Comparison of ENCODE assay signal across 26 mouse cellular contexts in the genomic region with DNA sequence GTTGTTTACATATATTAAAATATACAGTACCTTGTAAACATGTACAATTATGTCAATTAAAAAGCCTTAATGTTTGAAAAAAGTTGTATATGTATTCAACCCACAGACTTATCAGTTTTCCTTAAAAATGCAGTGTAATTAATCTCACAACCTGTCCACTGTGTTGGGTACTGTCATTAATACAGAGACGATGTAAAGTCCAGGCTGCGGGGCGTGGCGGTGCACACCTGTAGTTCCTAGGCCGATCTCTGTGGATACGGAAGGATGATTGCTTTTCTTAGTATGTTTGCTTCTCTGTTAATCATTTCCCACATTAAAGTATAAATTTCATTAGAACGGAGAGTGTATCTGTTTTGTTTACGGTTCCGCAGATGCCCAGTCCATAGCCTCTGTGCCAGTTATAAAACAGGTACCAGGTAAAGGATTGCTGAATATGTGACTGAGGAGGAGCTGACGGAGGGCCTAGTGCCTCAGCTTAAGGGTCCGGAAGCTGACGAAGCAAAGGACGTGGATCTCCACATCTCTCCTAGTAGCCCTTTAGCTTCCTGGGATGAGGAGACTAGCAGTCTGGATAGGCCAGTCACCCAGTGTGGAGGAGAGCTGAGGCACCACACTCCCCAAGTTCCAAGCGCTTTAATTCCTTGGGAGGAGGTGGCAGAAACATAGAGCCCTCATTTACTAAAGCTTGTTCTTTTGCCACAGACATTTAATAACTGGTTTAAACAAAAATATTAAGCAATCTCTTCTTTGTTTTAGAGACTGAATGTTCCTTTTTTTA. TPM values are rescaled to one million over a fixed set of nuclear protein-coding genes. Genes with fewer than 3 reads are reported as not detected.
"Had no signal": no experiment of that assay in that cellular context is flagged by ENCODE, and none has a peak within 500 bp of the region (broad histone marks: within the 10 kb centered on the region; RNA-seq: fewer than 3 reads in every experiment).

No protein-coding gene starts in this region.

- ATAC-seq: liver, postnatal 0 days; lung, postnatal 0 days had no signal

- H3K27ac ChIP-seq: left cerebral cortex, adult 2 months; limb, embryonic 12.5 days; limb, embryonic 15.5 days; liver, embryonic 14.5 days; macrophage; midbrain, embryonic 12.5 days; stomach, embryonic 15.5 days had no signal

- H3K4me1 ChIP-seq: limb, embryonic 12.5 days; limb, embryonic 15.5 days; midbrain, embryonic 12.5 days; stomach, embryonic 15.5 days had no signal

- H3K4me3 ChIP-seq: left cerebral cortex, adult 2 months; limb, embryonic 12.5 days; limb, embryonic 15.5 days; midbrain, embryonic 12.5 days; stomach, embryonic 15.5 days had no signal

- H3K9me3 ChIP-seq: limb, embryonic 12.5 days; limb, embryonic 15.5 days; midbrain, embryonic 12.5 days; stomach, embryonic 15.5 days had no signal

- DNase-seq: kidney, adult 18-20 months; kidney, adult 9 months; kidney, postnatal 14 days; kidney, postnatal 4 days; layer of hippocampus, postnatal 36 days; liver, postnatal 0 days; lung, embryonic 14.5 days; right cerebral cortex, adult 18-20 months; right cerebral cortex, postnatal 14 days; right cerebral cortex, postnatal 4 days; spleen, adult 18-20 months; thymus, adult 18-20 months; thymus, postnatal 36 days had no signal

- H3K9ac ChIP-seq: limb, embryonic 12.5 days; limb, embryonic 15.5 days; liver, embryonic 14.5 days; liver, postnatal 0 days; lung, embryonic 14.5 days; midbrain, embryonic 12.5 days; stomach, embryonic 15.5 days had no signal

- H3K27me3 ChIP-seq: limb, embryonic 12.5 days; midbrain, embryonic 12.5 days had no signal

- H3K36me3 ChIP-seq: limb, embryonic 12.5 days; limb, embryonic 15.5 days; midbrain, embryonic 12.5 days; stomach, embryonic 15.5 days had no signal

- H3K4me2 ChIP-seq: limb, embryonic 12.5 days; limb, embryonic 15.5 days; liver, embryonic 11.5 days; lung, embryonic 14.5 days; midbrain, embryonic 12.5 days; stomach, embryonic 15.5 days had no signal

RNA-seq across cellular contexts. Expression of a gene that starts 46.9 kb away (rescaled TPM):
- total RNA-seq: megakaryocyte, adult 5-6 weeks had no signal
- polyA plus RNA-seq: limb, embryonic 15.5 days; liver, embryonic 11.5 days; liver, embryonic 14.5 days; lung, embryonic 14.5 days; lung, postnatal 0 days; macrophage; midbrain, embryonic 12.5 days; midbrain, postnatal 0 days; neural tube, embryonic 11.5 days; urinary bladder, adult 2 months had no signal
